Mouse (Mus musculus): ENCODE data around the gene Ostc. TPM values are rescaled to one million over a fixed set of nuclear protein-coding genes. Genes with fewer than 3 reads are reported as not detected.

Ostc gene
- polyA plus RNA-seq, 1 experiment from 2014 or later: 253 TPM

- Histone ChIP-seq H3K4me3 (no peak overlapping the region), H3K4me2 (replicated peaks) (no peak overlapping the region), H3K9me3 (no peaks in the 10 kb centered on the region), H3K27me3 (replicated peaks) (no peaks in the 10 kb centered on the region), H3K27ac (no peak overlapping the region), H3K36me3 (peaks cover 32% of the 10 kb centered on the region), H3K4me1 (peaks cover 14% of the 10 kb centered on the region; the same call in 1 of the 2 replicates), H3K9ac (no peak overlapping the region)
- 93% methylated on average over 7 of the region's 7 CpGs for WGBS
- no peak for ATAC-seq (ENCODE audit: low FRiP score, low read depth)
Observed at GRCm38 (mm10) chr3:130694705-130695104, 14.5 kb downstream of the Ostc start.

GRCm38 (mm10) chr3:130694041-130694593 is 15.1 kb downstream of the Ostc start:
- peaks cover 32% of the 10 kb centered on the region for H3K36me3 ChIP-seq
- WGBS: 74% methylated on average over 9 of the region's 9 CpGs
- no peak for ATAC-seq (ENCODE audit: low FRiP score, low read depth)

GRCm38 (mm10) chr3:130691596-130692170 is 17.6 kb downstream of the Ostc start:
- H3K4me3 ChIP-seq: peak overlapping the region; percentile 15; the same call in 1 of the 2 replicates
- H3K9me3 ChIP-seq: no peaks in the 10 kb centered on the region
- 0 out of 2 replicates have a peak overlapping the region, but pooled peaks have one; percentile 26 for H3K9ac ChIP-seq
- peak overlapping the region; percentile 58 for H3K4me2 ChIP-seq (replicated peaks)
- no peak overlapping the region for H3K27ac ChIP-seq
- 45% methylated on average over 12 of the region's 12 CpGs for WGBS
- H3K4me1 ChIP-seq: peaks cover 14% of the 10 kb centered on the region; the same call in 1 of the 2 replicates
- H3K36me3 ChIP-seq: peaks cover 19% of the 10 kb centered on the region
- no peaks in the 10 kb centered on the region for H3K27me3 ChIP-seq (replicated peaks)
- no peak for ATAC-seq (ENCODE audit: low FRiP score, low read depth)

More at GRCm38 (mm10) chr3:130694041-130694593, 15.1 kb downstream of the Ostc start:
- Histone ChIP-seq H3K4me3 (no peak overlapping the region), H3K9me3 (no peaks in the 10 kb centered on the region), H3K4me2 (replicated peaks) (no peak overlapping the region), H3K27ac (no peak overlapping the region), H3K27me3 (replicated peaks) (no peaks in the 10 kb centered on the region), H3K9ac (no peak overlapping the region), H3K4me1 (peaks cover 14% of the 10 kb centered on the region; the same call in 1 of the 2 replicates)

- peaks cover 14% of the 10 kb centered on the region; the same call in 1 of the 2 replicates for H3K4me1 ChIP-seq
- WGBS: 17% methylated on average over 20 of the region's 20 CpGs
- H3K27ac ChIP-seq: no peak overlapping the region; the same call in 1 of the 2 replicates
- peak overlapping the region; percentile 58 for H3K4me2 ChIP-seq (replicated peaks)
- 0 out of 2 replicates have a peak overlapping the region, but pooled peaks have one; percentile 13 for H3K9ac ChIP-seq
- H3K9me3 ChIP-seq: no peaks in the 10 kb centered on the region
- ATAC-seq (ENCODE audit: low FRiP score, low read depth): peak; percentile 46; the same call in 1 of the 2 replicates
- no peaks in the 10 kb centered on the region for H3K27me3 ChIP-seq (replicated peaks)
- peak overlapping the region; percentile 15 for H3K4me3 ChIP-seq
- H3K36me3 ChIP-seq: peaks cover 14% of the 10 kb centered on the region
Observed at GRCm38 (mm10) chr3:130690834-130691595, 18.2 kb downstream of the Ostc start.

- peaks cover 14% of the 10 kb centered on the region; the same call in 1 of the 2 replicates for H3K4me1 ChIP-seq
- no peaks in the 10 kb centered on the region for H3K27me3 ChIP-seq (replicated peaks)
- no peaks in the 10 kb centered on the region for H3K9me3 ChIP-seq
- no peak overlapping the region for H3K4me3 ChIP-seq
- H3K36me3 ChIP-seq: peaks cover 3% of the 10 kb centered on the region
- 15% methylated on average over 12 of the region's 12 CpGs for WGBS
- no peak overlapping the region for H3K9ac ChIP-seq
- H3K4me2 ChIP-seq (replicated peaks): no peak overlapping the region; the same call in 1 of the 2 replicates
- peak; percentile 34; the same call in 1 of the 2 replicates for ATAC-seq (ENCODE audit: low FRiP score, low read depth)
- no peak overlapping the region for H3K27ac ChIP-seq
Observed at GRCm38 (mm10) chr3:130689630-130690029, 19.6 kb downstream of the Ostc start.

GRCm38 (mm10) chr3:130687051-130687450 is 22.2 kb downstream of the Ostc start:
- Histone ChIP-seq H3K4me1 (peaks cover 14% of the 10 kb centered on the region; the same call in 1 of the 2 replicates), H3K36me3 (no peaks in the 10 kb centered on the region), H3K27ac (no peak overlapping the region), H3K9ac (no peak overlapping the region), H3K4me2 (replicated peaks) (no peak overlapping the region), H3K27me3 (replicated peaks) (no peaks in the 10 kb centered on the region), H3K4me3 (no peak overlapping the region), H3K9me3 (no peaks in the 10 kb centered on the region)
- ATAC-seq (ENCODE audit: low FRiP score, low read depth): no peak
- 96% methylated on average over 1 of the region's 1 CpGs for WGBS

GRCm38 (mm10) chr3:130685014-130685366 is 24.3 kb downstream of the Ostc start:
- H3K27me3 ChIP-seq (replicated peaks): no peaks in the 10 kb centered on the region
- no peak overlapping the region for H3K4me2 ChIP-seq (replicated peaks)
- no peak overlapping the region for H3K4me3 ChIP-seq
- no peaks in the 10 kb centered on the region for H3K9me3 ChIP-seq
- ATAC-seq (ENCODE audit: low FRiP score, low read depth): no peak
- WGBS: 90% methylated on average over 8 of the region's 8 CpGs
- 0 out of 2 replicates have a peak, but pooled peaks cover 2% of the 10 kb centered on the region for H3K4me1 ChIP-seq
- no peak overlapping the region for H3K9ac ChIP-seq
- H3K36me3 ChIP-seq: no peaks in the 10 kb centered on the region
- no peak overlapping the region for H3K27ac ChIP-seq

- WGBS: 86% methylated on average over 9 of the region's 9 CpGs
- Histone ChIP-seq H3K9ac (no peak overlapping the region), H3K27ac (no peak overlapping the region), H3K36me3 (no peaks in the 10 kb centered on the region), H3K9me3 (no peaks in the 10 kb centered on the region), H3K4me3 (no peak overlapping the region), H3K27me3 (replicated peaks) (no peaks in the 10 kb centered on the region), H3K4me1 (no peaks in the 10 kb centered on the region), H3K4me2 (replicated peaks) (no peak overlapping the region)
- ATAC-seq (ENCODE audit: low FRiP score, low read depth): no peak
Observed at GRCm38 (mm10) chr3:130684276-130685013, 24.8 kb downstream of the Ostc start.

GRCm38 (mm10) chr3:130683836-130684235 is 25.4 kb downstream of the Ostc start:
- no peaks in the 10 kb centered on the region for H3K4me1 ChIP-seq
- H3K27ac ChIP-seq: no peak overlapping the region
- WGBS: 80% methylated on average over 8 of the region's 8 CpGs
- ATAC-seq (ENCODE audit: low FRiP score, low read depth): no peak
- H3K27me3 ChIP-seq (replicated peaks): no peaks in the 10 kb centered on the region
- H3K36me3 ChIP-seq: no peaks in the 10 kb centered on the region
- no peak overlapping the region for H3K9ac ChIP-seq
- H3K4me3 ChIP-seq: no peak overlapping the region
- H3K4me2 ChIP-seq (replicated peaks): no peak overlapping the region
- no peaks in the 10 kb centered on the region for H3K9me3 ChIP-seq

GRCm38 (mm10) chr3:130682183-130682582 is 27.1 kb downstream of the Ostc start:
- Histone ChIP-seq H3K27me3 (replicated peaks) (no peaks in the 10 kb centered on the region), H3K9ac (no peak overlapping the region), H3K27ac (no peak overlapping the region), H3K9me3 (no peaks in the 10 kb centered on the region), H3K36me3 (no peaks in the 10 kb centered on the region), H3K4me3 (no peak overlapping the region), H3K4me2 (replicated peaks) (no peak overlapping the region), H3K4me1 (no peaks in the 10 kb centered on the region)
- 93% methylated on average over 9 of the region's 9 CpGs for WGBS
- no peak for ATAC-seq (ENCODE audit: low FRiP score, low read depth)

- no peak overlapping the region for H3K27ac ChIP-seq
- no peaks in the 10 kb centered on the region for H3K27me3 ChIP-seq (replicated peaks)
- no peak overlapping the region for H3K9ac ChIP-seq
- no peak overlapping the region for H3K4me2 ChIP-seq (replicated peaks)
- H3K9me3 ChIP-seq: no peaks in the 10 kb centered on the region
- no peaks in the 10 kb centered on the region for H3K36me3 ChIP-seq
- ATAC-seq (ENCODE audit: low FRiP score, low read depth): no peak
- no peak overlapping the region for H3K4me3 ChIP-seq
- no peaks in the 10 kb centered on the region for H3K4me1 ChIP-seq
- WGBS: 83% methylated on average over 2 of the region's 2 CpGs
Observed at GRCm38 (mm10) chr3:130681226-130681625, 28.0 kb downstream of the Ostc start.
